Mouse (Mus musculus): Measurements from ENCODE around the gene Grid2ip. TPM values are rescaled to one million over a fixed set of nuclear protein-coding genes. Genes with fewer than 3 reads are reported as not detected.
A peak's percentile ranks its signal among the peaks of the same experiment; 100 is the strongest.

Gene Grid2ip
- total and polyA plus RNA-seq, 3 experiments = not detected

GRCm38 (mm10) chr5:143367931-143368330, 10.8 kb downstream of the Grid2ip start:
- DNase-seq = no peak
- Histone ChIP-seq H3K4me1 (ENCODE audit: control insufficient read depth, insufficient read depth, low read length) (no peaks in the 10 kb centered on the region), H3K9ac (ENCODE audit: low read depth, low read length) (no peak overlapping the region), H3K27me3 (ENCODE audit: control insufficient read depth, insufficient read depth, low read length) (peaks cover 6% of the 10 kb centered on the region), H3K79me2 (replicated peaks; ENCODE audit: control insufficient read depth, insufficient read depth, low read length) (no peaks in the 10 kb centered on the region), H3K36me3 (ENCODE audit: control insufficient read depth, insufficient read depth, low read length) (no peaks in the 10 kb centered on the region), H3K27ac (no peak overlapping the region), H3K4me3 (no peak overlapping the region)
- 69% methylated on average over 3 of the region's 3 CpGs for WGBS
- TF ChIP-seq POLR2A (IDR thresholded peaks at IDR 0.05; ENCODE audit: insufficient read depth, low read depth, low read length) (no peak), CTCF (IDR thresholded peaks at IDR 0.05) (no peak), EP300 (IDR thresholded peaks at IDR 0.05; ENCODE audit: insufficient read depth, low read depth, low read length) (no peak)
- intact Hi-C loops (cut with DNase I) = no loop called here

- H3K4me3 ChIP-seq = no peak overlapping the region
- no peak overlapping the region for H3K9ac ChIP-seq (ENCODE audit: low read depth, low read length)
- H3K4me1 ChIP-seq (ENCODE audit: control insufficient read depth, insufficient read depth, low read length) = no peaks in the 10 kb centered on the region
- no peak overlapping the region for H3K27ac ChIP-seq
- intact Hi-C loops (cut with DNase I) = no loop called here
- no peaks in the 10 kb centered on the region for H3K79me2 ChIP-seq (replicated peaks; ENCODE audit: control insufficient read depth, insufficient read depth, low read length)
- peaks cover 5% of the 10 kb centered on the region for H3K27me3 ChIP-seq (ENCODE audit: control insufficient read depth, insufficient read depth, low read length)
- WGBS = 4% methylated on average over 36 of the region's 36 CpGs
- no peaks in the 10 kb centered on the region for H3K36me3 ChIP-seq (ENCODE audit: control insufficient read depth, insufficient read depth, low read length)
- TF ChIP-seq EP300 (IDR thresholded peaks at IDR 0.05; ENCODE audit: insufficient read depth, low read depth, low read length) (no peak), POLR2A (IDR thresholded peaks at IDR 0.05; ENCODE audit: insufficient read depth, low read depth, low read length) (no peak), CTCF (IDR thresholded peaks at IDR 0.05) (no peak)
- DNase-seq = no peak
Measured at GRCm38 (mm10) chr5:143369611-143370255, 12.6 kb downstream of the Grid2ip start.

- TF ChIP-seq EP300 (IDR thresholded peaks at IDR 0.05; ENCODE audit: insufficient read depth, low read depth, low read length) (no peak), CTCF (IDR thresholded peaks at IDR 0.05) (no peak), POLR2A (IDR thresholded peaks at IDR 0.05; ENCODE audit: insufficient read depth, low read depth, low read length) (no peak)
- Histone ChIP-seq H3K27me3 (ENCODE audit: control insufficient read depth, insufficient read depth, low read length) (peaks cover 8% of the 10 kb centered on the region), H3K79me2 (replicated peaks; ENCODE audit: control insufficient read depth, insufficient read depth, low read length) (no peaks in the 10 kb centered on the region), H3K36me3 (ENCODE audit: control insufficient read depth, insufficient read depth, low read length) (no peaks in the 10 kb centered on the region), H3K9ac (ENCODE audit: low read depth, low read length) (no peak overlapping the region), H3K4me3 (no peak overlapping the region), H3K4me1 (ENCODE audit: control insufficient read depth, insufficient read depth, low read length) (peaks cover 1% of the 10 kb centered on the region; the same call in 1 of the 2 replicates), H3K27ac (no peak overlapping the region)
- intact Hi-C loops (cut with DNase I) = no loop called here
- 29% methylated on average over 17 of the region's 17 CpGs for WGBS
- DNase-seq = no peak
Measured at GRCm38 (mm10) chr5:143370416-143371145, 13.4 kb downstream of the Grid2ip start.

- Histone ChIP-seq H3K27me3 (ENCODE audit: control insufficient read depth, insufficient read depth, low read length) (peaks cover 8% of the 10 kb centered on the region), H3K9ac (ENCODE audit: low read depth, low read length) (no peak overlapping the region), H3K4me3 (no peak overlapping the region), H3K4me1 (ENCODE audit: control insufficient read depth, insufficient read depth, low read length) (peaks cover 1% of the 10 kb centered on the region; the same call in 1 of the 2 replicates), H3K79me2 (replicated peaks; ENCODE audit: control insufficient read depth, insufficient read depth, low read length) (no peaks in the 10 kb centered on the region), H3K36me3 (ENCODE audit: control insufficient read depth, insufficient read depth, low read length) (no peaks in the 10 kb centered on the region), H3K27ac (no peak overlapping the region)
- no peak for DNase-seq
- TF ChIP-seq POLR2A (IDR thresholded peaks at IDR 0.05; ENCODE audit: insufficient read depth, low read depth, low read length) (no peak), EP300 (IDR thresholded peaks at IDR 0.05; ENCODE audit: insufficient read depth, low read depth, low read length) (no peak), CTCF (IDR thresholded peaks at IDR 0.05) (no peak)
- intact Hi-C loops (cut with DNase I) = no loop called here
- 44% methylated on average over 4 of the region's 4 CpGs for WGBS
Measured at GRCm38 (mm10) chr5:143371146-143371510, 14.0 kb downstream of the Grid2ip start.

GRCm38 (mm10) chr5:143372818-143373217, 15.7 kb downstream of the Grid2ip start:
- TF ChIP-seq CTCF (IDR thresholded peaks at IDR 0.05) (peak; percentile 51), POLR2A (IDR thresholded peaks at IDR 0.05; ENCODE audit: insufficient read depth, low read depth, low read length) (no peak), EP300 (IDR thresholded peaks at IDR 0.05; ENCODE audit: insufficient read depth, low read depth, low read length) (no peak)
- no peak overlapping the region; the same call in 1 of the 2 replicates for H3K4me3 ChIP-seq
- H3K27ac ChIP-seq = no peak overlapping the region
- H3K27me3 ChIP-seq (ENCODE audit: control insufficient read depth, insufficient read depth, low read length) = peaks cover 8% of the 10 kb centered on the region
- under 1% methylated on average over 35 of the region's 35 CpGs for WGBS
- no peaks in the 10 kb centered on the region for H3K36me3 ChIP-seq (ENCODE audit: control insufficient read depth, insufficient read depth, low read length)
- no peaks in the 10 kb centered on the region for H3K79me2 ChIP-seq (replicated peaks; ENCODE audit: control insufficient read depth, insufficient read depth, low read length)
- intact Hi-C loops (cut with DNase I) = no loop called here
- H3K9ac ChIP-seq (ENCODE audit: low read depth, low read length) = no peak overlapping the region
- DNase-seq = no peak
- H3K4me1 ChIP-seq (ENCODE audit: control insufficient read depth, insufficient read depth, low read length) = peaks cover 1% of the 10 kb centered on the region; the same call in 1 of the 2 replicates

- 11% methylated on average over 21 of the region's 21 CpGs for WGBS
- intact Hi-C loops (cut with DNase I) = loop anchor here (5.0 kb wide), 1 partner anchor 47 kb away; no protein-coding TSS in a partner anchor
- Histone ChIP-seq H3K9ac (ENCODE audit: low read depth, low read length) (no peak overlapping the region), H3K4me1 (ENCODE audit: control insufficient read depth, insufficient read depth, low read length) (peaks cover 1% of the 10 kb centered on the region; the same call in 1 of the 2 replicates), H3K27ac (no peak overlapping the region), H3K79me2 (replicated peaks; ENCODE audit: control insufficient read depth, insufficient read depth, low read length) (no peaks in the 10 kb centered on the region), H3K27me3 (ENCODE audit: control insufficient read depth, insufficient read depth, low read length) (peaks cover 6% of the 10 kb centered on the region), H3K36me3 (ENCODE audit: control insufficient read depth, insufficient read depth, low read length) (no peaks in the 10 kb centered on the region), H3K4me3 (no peak overlapping the region)
- TF ChIP-seq POLR2A (IDR thresholded peaks at IDR 0.05; ENCODE audit: insufficient read depth, low read depth, low read length) = no peak
- TF ChIP-seq EP300 (IDR thresholded peaks at IDR 0.05; ENCODE audit: insufficient read depth, low read depth, low read length) = no peak
- TF ChIP-seq CTCF (IDR thresholded peaks at IDR 0.05) = peak; percentile 91
- peak; percentile 25 to 74 for DNase-seq
Measured at GRCm38 (mm10) chr5:143375242-143375641, 18.1 kb downstream of the Grid2ip start.
